Mouse (Mus musculus) brain, embryonic 18.5 days (tissue): ENCODE measurements around the gene Aldh2.
"Not testable (repeated sequence)": the region's sequence is repeated elsewhere in the genome, so short reads cannot be mapped to it uniquely, and the experiment has no call there.

Source experiments
- DNase-seq: peaks from one replicate; pipeline ENCODE4 v3.0.0-alpha.2; 2012; ENCODE audit warnings: low read depth, low spot score

Gene Aldh2

GRCm38 (mm10) chr5:121547084-121547483 lies 46.5 kb downstream of the Aldh2 start:
- no peak for DNase-seq

DNA sequence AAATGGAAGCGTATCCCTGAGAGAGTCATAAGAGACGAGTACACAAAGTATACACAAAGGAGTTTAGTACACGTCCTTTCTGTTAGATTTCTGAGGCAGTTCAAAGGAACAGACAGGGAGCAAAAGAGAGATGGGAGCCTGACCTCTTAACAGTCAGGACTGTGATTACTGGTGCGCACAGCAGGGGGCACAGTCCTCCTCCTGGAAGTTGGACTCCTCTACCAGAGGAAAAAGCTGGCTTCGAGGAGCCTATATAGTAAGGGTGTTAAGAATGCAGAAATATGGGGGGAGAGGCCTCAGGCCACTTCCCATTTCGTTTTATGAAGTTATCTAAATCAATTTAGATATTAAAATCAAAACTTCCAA lies 47.1 kb downstream of the Aldh2 start:
- no peak for DNase-seq

DNA sequence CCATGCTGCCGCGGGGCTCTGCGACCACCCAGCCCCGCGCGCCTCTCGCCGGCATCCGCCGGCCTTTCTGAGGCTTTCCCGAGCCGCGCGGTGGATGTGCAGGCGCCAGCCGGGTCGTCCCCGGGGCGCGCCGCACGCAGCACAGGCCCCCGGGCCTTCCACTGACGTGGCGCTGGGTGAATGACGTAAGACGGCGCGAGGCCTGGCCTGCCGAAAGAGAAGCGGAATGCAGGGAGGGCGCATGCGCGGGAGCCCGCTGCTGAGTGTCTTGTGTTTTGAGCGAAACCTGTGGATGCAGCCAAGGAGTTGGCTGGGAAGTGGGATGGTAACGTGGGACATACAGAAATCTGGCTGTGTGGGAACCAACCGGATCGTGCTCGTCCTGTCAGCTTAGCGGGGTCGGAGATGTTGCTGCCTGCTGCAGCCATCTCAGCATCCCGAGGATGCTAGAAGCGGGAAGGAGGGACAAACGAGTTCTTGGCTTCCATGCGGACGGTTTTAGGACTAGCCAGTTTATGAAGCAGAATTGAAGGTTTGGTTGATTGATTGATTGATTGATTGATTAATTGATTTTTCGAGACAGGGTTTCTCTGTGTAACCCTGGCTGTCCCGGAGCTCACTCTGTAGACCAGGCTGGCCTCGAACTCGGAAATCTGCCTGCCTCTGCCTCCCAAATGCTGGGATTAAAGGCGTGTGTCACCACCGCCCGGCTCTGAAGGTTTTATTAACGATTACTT lies 47.7 kb downstream of the Aldh2 start, which contains the start of gene Mapkapk5:
Gene Mapkapk5, minus strand, starts transcription at position 113 of the 737 bp plus-strand sequence.
- peak; percentile 89 for DNase-seq

DNA sequence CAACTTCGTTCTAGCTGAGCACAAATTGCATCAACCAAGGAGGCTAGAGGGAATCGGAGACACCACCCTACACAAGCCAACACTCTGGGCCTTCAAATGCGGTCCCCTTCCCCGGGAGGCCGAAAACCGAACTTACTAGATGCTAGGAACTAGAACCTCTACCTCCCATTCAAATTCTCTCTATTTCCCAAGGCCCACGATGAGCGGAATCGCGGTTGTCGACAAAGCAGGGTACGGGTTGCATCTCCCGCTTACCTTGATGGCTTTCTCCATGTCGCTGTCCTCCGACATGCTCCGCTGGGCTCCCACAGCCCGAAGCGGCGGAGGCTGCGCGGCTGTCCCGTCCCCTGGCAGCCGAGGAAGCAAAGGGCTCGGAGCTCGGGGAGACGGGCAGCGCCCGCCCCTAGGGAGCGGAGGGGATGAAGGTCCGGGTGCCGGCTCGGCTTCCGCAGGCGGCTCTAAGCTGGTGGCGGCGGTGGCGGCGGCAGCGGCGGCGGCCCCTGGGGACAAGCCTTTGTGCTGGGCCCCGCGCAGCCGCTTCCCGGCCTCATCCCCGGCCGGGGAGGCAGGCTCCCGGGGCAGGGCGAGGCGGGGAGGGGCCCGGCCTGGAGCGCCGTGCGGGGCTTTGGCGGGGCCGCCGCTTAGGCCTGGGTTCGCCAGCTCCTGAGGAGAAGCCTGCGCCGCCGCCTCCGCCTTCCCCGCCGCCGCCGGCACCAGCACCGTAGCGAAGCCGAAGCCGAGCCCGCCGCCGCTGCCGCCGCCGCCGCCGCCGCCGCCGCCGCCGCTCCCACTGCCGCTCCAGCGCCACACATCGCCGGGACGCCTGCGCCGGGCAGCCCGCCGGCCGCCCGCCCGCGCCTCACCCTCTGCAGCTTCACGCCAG lies 48.5 kb downstream of the Aldh2 start, which contains the start of the genes Adam1a and Gm42878:
Gene Adam1a, minus strand, starts transcription at position 573 of the 883 bp plus-strand sequence.
Gene Gm42878, minus strand, starts transcription at position 573 of the 883 bp plus-strand sequence.
- no peak for DNase-seq

GRCm38 (mm10) chr5:121543370-121543769 lies 50.3 kb downstream of the Aldh2 start:
- DNase-seq: no peak

- DNase-seq: no peak
Observed at GRCm38 (mm10) chr5:121541235-121541634, 52.4 kb downstream of the Aldh2 start.

DNA sequence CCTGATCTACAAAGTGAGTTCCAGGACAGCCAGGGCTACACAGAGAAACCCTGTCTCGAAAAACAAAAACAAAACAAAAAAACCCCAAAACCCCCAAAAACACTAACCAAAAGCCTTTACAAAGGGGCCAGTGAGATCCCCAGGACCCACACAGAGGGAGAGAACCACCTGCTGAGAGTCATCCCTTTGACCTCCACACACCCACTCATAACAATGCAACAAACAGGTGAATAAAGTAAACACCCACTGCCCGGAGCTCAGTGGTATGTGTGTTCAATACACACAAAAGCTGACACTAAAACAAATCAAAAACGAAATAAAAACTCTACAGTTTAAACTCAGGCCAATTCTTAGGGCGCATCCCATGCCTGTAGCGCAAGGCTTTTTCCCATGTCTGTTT lies 53.6 kb downstream of the Aldh2 start:
- no peak for DNase-seq

- no peak for DNase-seq
Observed at GRCm38 (mm10) chr5:121537588-121537987, 56.0 kb downstream of the Aldh2 start.

- no peak for DNase-seq
Observed at GRCm38 (mm10) chr5:121536921-121537555, 56.6 kb downstream of the Aldh2 start.

GRCm38 (mm10) chr5:121535116-121535515 lies 58.5 kb downstream of the Aldh2 start:
- DNase-seq: no peak

DNA sequence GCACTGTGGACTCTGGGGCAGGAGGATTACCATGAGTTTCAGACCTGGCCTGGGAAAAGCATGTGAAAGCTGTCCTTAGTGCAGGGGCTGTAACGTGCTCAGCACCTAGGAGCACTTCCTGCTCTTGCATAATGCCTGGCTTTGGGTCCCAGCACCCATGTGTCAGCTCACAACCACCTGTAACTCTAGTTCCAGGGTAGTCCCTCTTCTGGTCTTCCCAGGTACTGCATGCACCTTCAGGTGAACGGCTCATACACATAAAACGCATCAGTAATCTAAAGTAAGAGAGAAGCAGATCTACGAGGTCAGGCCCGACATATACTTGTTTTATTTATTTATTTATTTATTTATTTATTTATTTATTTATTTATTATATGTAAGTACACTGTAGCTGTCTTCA lies 59.1 kb downstream of the Aldh2 start:
- no peak for DNase-seq

GRCm38 (mm10) chr5:121526961-121527360 lies 66.7 kb downstream of the Aldh2 start:
- DNase-seq: no peak

DNA sequence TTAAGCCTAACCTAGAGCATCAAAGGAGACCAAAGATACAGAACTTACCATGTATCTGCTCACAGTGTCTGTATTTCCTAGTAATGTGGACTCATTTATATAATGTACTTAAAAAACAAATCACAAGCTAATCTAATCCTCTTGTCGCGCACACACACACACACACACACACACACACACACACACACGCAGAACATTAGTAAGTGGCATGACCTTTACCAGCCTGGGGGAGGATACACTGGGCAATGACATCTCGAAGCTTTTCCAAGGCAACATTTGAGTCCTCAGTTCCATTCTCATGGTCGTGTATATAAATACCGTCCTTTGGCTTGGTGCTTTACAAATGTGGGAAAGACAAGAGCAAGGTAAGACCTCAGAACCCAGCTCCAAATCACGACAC lies 67.1 kb downstream of the Aldh2 start:
- no peak for DNase-seq

DNA sequence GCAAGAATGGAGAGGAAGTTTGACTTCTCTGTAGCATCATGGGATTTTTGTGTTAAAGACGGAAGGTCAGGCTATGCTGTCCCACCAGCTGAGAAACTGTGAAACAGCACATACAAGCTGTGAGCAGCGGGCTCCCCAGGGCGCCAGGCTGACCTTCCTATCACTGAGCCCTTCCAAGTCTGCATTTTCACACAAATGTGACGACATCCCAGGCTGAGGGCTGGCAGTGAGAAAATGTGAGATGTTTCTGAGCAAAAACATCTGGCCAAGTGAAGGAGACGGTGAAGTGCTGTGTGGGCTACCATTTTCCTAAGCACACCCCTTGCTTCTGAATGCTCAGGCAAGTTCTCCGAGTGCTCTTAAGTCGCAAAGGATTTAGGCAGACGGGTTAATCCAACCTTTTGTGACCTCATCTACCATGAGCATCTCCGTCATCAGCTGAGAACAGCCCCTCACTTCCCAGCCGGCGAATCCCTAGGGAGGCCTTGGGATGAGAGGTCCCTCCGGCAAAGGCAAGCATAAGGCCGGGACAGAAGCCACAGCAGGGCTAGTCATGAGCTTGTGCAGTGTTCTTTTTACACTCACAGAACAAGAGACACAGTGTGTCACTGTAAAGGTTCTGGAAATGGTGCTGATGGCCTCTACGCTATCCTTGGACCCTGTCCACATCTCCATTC lies 67.7 kb downstream of the Aldh2 start:
- DNase-seq: no peak

GRCm38 (mm10) chr5:121519758-121520157 lies 73.9 kb downstream of the Aldh2 start:
- not testable (repeated sequence) for DNase-seq

- DNase-seq: no peak
Observed at GRCm38 (mm10) chr5:121518983-121519382, 74.6 kb downstream of the Aldh2 start.
